Mouse (Mus musculus) heart, embryonic 12.5 days (tissue): ENCODE measurements around the gene Afdn. TPM values are rescaled to one million over a fixed set of nuclear protein-coding genes. Genes with fewer than 3 reads are reported as not detected.

ENCODE experiments used
- ATAC-seq: fragments of 200-750 bp; cut with Nextera tagmentation; 2 replicates; pipeline ENCODE4 v1.8.0; 2017; ENCODE audit warnings: moderate TSS enrichment, moderate library complexity; ENCODE audit not compliant: insufficient number of reproducible peaks, low FRiP score
- H3K27ac ChIP-seq: fragments of 300-500 bp; sonication (generic); 2 replicates; pipeline ENCODE4 v1.5.1; 2016; ENCODE audit warnings: mild to moderate bottlenecking, moderate library complexity; ENCODE audit not compliant: poor library complexity, severe bottlenecking
- H3K27me3 ChIP-seq: fragments of 300-500 bp; sonication (generic); replicated peaks from 2 replicates; pipeline ENCODE4 v1.6.1; 2016; ENCODE audit warnings: mild to moderate bottlenecking, moderate library complexity
- H3K36me3 ChIP-seq: fragments of 300-500 bp; sonication (generic); 2 replicates; pipeline ENCODE4 v1.6.1; 2016; ENCODE audit warnings: mild to moderate bottlenecking, moderate library complexity
- H3K4me1 ChIP-seq: fragments of 300-500 bp; sonication (generic); replicated peaks from 2 replicates; pipeline ENCODE4 v1.6.1; 2016; ENCODE audit warnings: mild to moderate bottlenecking
- H3K4me2 ChIP-seq: fragments of 300-500 bp; sonication (generic); 2 replicates; pipeline ENCODE4 v1.6.1; 2016; ENCODE audit warnings: mild to moderate bottlenecking, moderate library complexity
- H3K4me3 ChIP-seq: fragments of 300-500 bp; sonication (generic); 2 replicates; pipeline ENCODE4 v1.5.1; 2016; ENCODE audit warnings: mild to moderate bottlenecking
- H3K9ac ChIP-seq: fragments of 300-500 bp; sonication (generic); 2 replicates; pipeline ENCODE4 v1.6.1; 2016; ENCODE audit warnings: mild to moderate bottlenecking, moderate library complexity
- H3K9me3 ChIP-seq: fragments of 300-500 bp; sonication (generic); replicated peaks from 2 replicates; pipeline ENCODE4 v1.6.1; 2016; ENCODE audit warnings: mild to moderate bottlenecking, moderate library complexity
- WGBS: fragments of 180-500 bp; shearing (Covaris S2); methylation state at CpG from one replicate; pipeline ENCODE4 v1.1.7; 2016; 5-methylcytosine and 5-hydroxymethylcytosine counted together
- polyA plus RNA-seq: library from polyadenylated mRNA; unstranded; fragments of >200 nt; fragmentation: Nextera tagmentation; extraction: Ambion mirVana; gene quantifications from 2 replicates; pipeline ENCODE4 v1.2.1, GENCODE M21; 2016

Gene Afdn
- 106 and 108 TPM in 2 replicates for polyA plus RNA-seq

DNA sequence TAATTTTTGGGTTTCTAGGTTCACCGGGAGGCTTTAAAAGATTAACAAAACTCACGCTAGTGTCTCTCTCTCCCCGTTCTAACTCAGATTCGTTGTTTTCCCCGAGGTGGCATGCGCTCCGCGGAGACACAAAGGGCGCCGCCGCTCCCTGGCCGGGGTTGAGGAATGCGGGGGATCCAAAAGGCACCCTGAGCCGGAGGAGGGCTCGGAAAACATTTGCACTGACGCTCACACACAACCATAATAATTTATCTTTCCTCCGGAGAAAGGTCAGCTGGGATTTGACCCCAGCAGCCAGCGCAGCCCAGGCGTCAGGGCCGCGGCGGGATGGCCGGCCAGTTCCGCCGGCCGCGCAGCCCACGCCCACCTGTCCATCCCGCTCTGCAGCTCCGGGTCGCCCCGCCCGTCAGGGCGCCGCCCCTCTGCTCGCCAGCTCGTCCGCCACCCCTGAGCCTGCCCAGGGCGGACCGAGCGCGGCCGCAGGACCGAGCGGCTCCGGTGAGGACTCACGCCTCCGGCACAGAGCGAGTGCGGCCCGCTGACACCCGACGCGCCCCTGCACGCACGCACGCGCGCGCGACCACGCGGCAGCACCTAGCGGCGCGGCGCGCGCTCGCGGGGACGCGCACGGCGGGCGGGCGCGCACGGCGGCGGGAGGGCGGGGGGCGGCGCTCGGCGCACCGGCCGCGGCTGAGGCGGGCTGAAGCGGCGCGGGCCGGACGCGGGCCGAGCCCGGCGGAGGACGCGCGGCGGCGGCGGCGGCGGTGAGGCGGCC, at the start of gene Afdn:
Gene Afdn (plus strand): TSS at position 687 of the 775 bp plus-strand sequence.
- peaks cover 27% of the 10 kb centered on the region for H3K4me1 ChIP-seq
- no peaks in the 10 kb centered on the region for H3K27me3 ChIP-seq
- WGBS, result 17% methylated on average over 105 of the region's 108 CpGs
- no peaks in the 10 kb centered on the region for H3K36me3 ChIP-seq
- H3K9ac ChIP-seq, result peak within 1 kb of the TSS; percentile 97
- peak within 1 kb of the TSS; percentile 97 for H3K27ac ChIP-seq
- ATAC-seq, result peak; percentile 91
- H3K4me2 ChIP-seq, result peak within 1 kb of the TSS; percentile 91
- H3K9me3 ChIP-seq, result no peaks in the 10 kb centered on the region
- peak within 1 kb of the TSS; percentile 79 for H3K4me3 ChIP-seq

GRCm38 (mm10) chr17:13711173-13711572, 49.2 kb upstream of the Afdn start:
- no peaks in the 10 kb centered on the region for H3K36me3 ChIP-seq
- H3K9me3 ChIP-seq, result no peaks in the 10 kb centered on the region
- no peak for ATAC-seq
- H3K27me3 ChIP-seq, result no peaks in the 10 kb centered on the region
- no peak overlapping the region for H3K4me2 ChIP-seq
- H3K4me1 ChIP-seq, result peaks cover 18% of the 10 kb centered on the region
- no peak overlapping the region for H3K27ac ChIP-seq
- no peak overlapping the region for H3K9ac ChIP-seq
- no peak overlapping the region for H3K4me3 ChIP-seq
- 70% methylated on average over 5 of the region's 5 CpGs for WGBS

- WGBS, result 73% methylated on average over 6 of the region's 6 CpGs
- peaks cover 16% of the 10 kb centered on the region for H3K4me1 ChIP-seq
- no peak overlapping the region for H3K9ac ChIP-seq
Observed at GRCm38 (mm10) chr17:13712116-13712515, 48.2 kb upstream of the Afdn start.

GRCm38 (mm10) chr17:13712518-13712917, 47.8 kb upstream of the Afdn start:
- WGBS, result 89% methylated on average over 3 of the region's 3 CpGs
- Histone ChIP-seq H3K27ac (no peak overlapping the region), H3K36me3 (no peaks in the 10 kb centered on the region), H3K4me3 (no peak overlapping the region), H3K9ac (no peak overlapping the region), H3K4me2 (no peak overlapping the region), H3K9me3 (no peaks in the 10 kb centered on the region), H3K27me3 (no peaks in the 10 kb centered on the region), H3K4me1 (peaks cover 12% of the 10 kb centered on the region)
- ATAC-seq, result no peak

More at GRCm38 (mm10) chr17:13712116-13712515, 48.2 kb upstream of the Afdn start:
- H3K27ac ChIP-seq, result no peak overlapping the region
- no peak overlapping the region for H3K4me3 ChIP-seq
- no peaks in the 10 kb centered on the region for H3K9me3 ChIP-seq
- no peaks in the 10 kb centered on the region for H3K36me3 ChIP-seq
- ATAC-seq, result no peak
- no peaks in the 10 kb centered on the region for H3K27me3 ChIP-seq
- no peak overlapping the region for H3K4me2 ChIP-seq

DNA sequence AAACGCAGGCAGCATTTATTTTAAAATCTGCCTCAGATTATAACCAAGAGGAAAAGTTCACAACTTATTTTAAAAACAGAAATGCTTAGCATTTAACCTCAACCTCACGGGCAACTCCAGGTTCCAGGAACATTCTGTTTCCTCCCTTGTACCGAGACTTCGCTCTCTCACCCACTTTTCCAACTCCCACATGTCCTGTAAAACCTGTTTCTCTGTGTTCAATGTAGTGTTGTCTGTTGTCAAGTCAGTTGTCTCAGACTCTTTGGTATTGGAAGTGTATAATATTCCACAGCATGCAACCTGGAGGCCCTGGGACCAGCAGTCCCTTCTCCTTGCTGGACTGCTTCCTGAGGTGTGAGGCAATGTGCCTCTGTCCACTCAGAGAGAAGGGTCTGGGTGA, 46.2 kb upstream of the Afdn start:
- no peak overlapping the region for H3K9ac ChIP-seq
- H3K27ac ChIP-seq, result no peak overlapping the region
- H3K27me3 ChIP-seq, result no peaks in the 10 kb centered on the region
- no peaks in the 10 kb centered on the region for H3K9me3 ChIP-seq
- H3K4me2 ChIP-seq, result no peak overlapping the region
- WGBS, result 88% methylated on average over 4 of the region's 4 CpGs
- H3K4me3 ChIP-seq, result no peak overlapping the region
- H3K4me1 ChIP-seq, result peaks cover 9% of the 10 kb centered on the region
- H3K36me3 ChIP-seq, result no peaks in the 10 kb centered on the region
- no peak for ATAC-seq

DNA sequence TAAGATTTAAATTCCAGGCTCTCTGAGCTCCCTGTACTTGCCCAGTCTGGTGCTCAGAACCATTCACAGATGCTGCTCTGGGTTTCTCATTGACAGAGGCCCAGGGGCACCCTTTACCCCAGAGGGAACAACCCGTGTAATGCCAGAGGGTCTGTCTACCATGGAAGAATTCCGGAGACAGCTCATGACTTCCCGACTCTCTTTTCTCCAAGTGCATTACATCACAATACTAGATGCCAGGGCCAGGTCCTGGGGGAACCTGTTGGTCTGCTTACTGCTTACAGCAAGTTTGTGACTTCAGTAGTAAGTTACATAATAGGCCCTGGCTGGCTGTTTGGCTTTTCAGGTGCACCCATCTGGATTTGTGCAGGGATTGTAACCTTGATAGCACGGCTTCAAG, 45.7 kb upstream of the Afdn start:
- H3K4me1 ChIP-seq, result peaks cover 3% of the 10 kb centered on the region
- H3K9me3 ChIP-seq, result no peaks in the 10 kb centered on the region
- no peak overlapping the region for H3K4me3 ChIP-seq
- ATAC-seq, result no peak
- H3K9ac ChIP-seq, result no peak overlapping the region
- H3K27ac ChIP-seq, result no peak overlapping the region
- WGBS, result 69% methylated on average over 4 of the region's 4 CpGs
- no peaks in the 10 kb centered on the region for H3K27me3 ChIP-seq
- H3K36me3 ChIP-seq, result no peaks in the 10 kb centered on the region
- H3K4me2 ChIP-seq, result no peak overlapping the region

DNA sequence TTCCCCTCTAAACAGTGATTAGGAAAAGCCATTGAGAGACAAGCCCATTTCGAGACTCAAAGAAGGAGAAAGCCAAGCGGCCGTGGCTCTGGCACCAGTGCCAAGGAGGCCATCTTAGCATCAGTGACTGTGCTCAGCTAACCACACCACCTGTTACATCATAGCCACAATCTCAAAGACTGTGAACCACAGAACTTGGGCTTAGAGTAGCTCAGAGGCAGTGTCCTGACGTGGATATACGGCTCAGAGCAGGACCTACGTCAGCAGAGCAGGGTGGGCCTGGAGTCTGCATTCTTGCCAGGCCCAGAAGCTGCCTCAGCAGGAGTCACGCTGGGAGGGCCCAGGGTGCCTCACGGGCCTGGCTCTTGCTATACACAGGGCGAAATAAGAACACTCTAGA, 44.8 kb upstream of the Afdn start:
- Histone ChIP-seq H3K27me3 (no peaks in the 10 kb centered on the region), H3K4me1 (no peaks in the 10 kb centered on the region), H3K4me2 (no peak overlapping the region), H3K36me3 (no peaks in the 10 kb centered on the region), H3K9me3 (no peaks in the 10 kb centered on the region), H3K4me3 (no peak overlapping the region), H3K9ac (no peak overlapping the region), H3K27ac (no peak overlapping the region)
- ATAC-seq, result no peak
- WGBS, result 72% methylated on average over 9 of the region's 9 CpGs

DNA sequence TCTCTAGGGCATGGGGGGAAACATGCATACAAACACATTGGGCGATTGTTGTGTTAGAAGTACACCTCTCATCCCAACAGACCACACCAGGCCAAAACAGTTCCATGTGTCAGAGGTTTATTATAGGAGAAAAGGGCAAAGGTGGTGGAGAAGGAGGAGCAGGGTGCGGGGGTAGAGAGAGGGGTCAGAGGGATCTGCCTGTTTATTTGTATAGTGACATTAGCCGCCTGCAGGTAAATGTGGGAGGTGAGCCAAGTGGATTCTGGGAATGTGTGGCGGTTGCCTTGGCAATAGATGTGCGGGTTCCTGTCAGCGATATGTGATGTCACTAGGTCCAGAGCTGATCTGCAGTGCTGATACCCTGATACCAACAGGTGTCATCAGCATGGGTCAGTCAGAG, 44.0 kb upstream of the Afdn start:
- Histone ChIP-seq H3K4me3 (no peak overlapping the region), H3K36me3 (no peaks in the 10 kb centered on the region), H3K9ac (no peak overlapping the region), H3K9me3 (no peaks in the 10 kb centered on the region), H3K4me1 (no peaks in the 10 kb centered on the region), H3K27ac (no peak overlapping the region), H3K27me3 (no peaks in the 10 kb centered on the region), H3K4me2 (no peak overlapping the region)
- ATAC-seq, result no peak
- WGBS, result 87% methylated on average over 6 of the region's 6 CpGs

DNA sequence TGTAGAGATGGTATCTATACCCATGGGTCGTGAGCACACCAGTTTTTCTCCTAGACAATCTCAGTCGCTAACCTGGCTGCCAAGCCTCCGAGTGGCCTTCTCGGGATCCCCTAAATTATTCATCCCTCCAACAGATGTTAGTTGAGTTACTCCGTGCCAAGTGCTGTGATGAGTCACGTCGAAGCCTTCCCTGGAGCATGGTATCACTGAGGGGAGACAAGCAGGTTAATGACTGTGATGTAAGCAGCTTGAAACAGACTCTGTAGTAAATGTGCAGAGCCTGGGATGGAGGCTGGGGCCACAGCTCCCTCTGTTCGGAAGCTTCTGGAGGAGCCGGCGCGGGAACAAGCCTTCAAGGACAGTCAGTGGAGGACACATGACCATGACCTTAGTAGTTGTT, 42.9 kb upstream of the Afdn start:
- Histone ChIP-seq H3K4me2 (no peak overlapping the region), H3K27ac (no peak overlapping the region), H3K27me3 (no peaks in the 10 kb centered on the region), H3K4me1 (no peaks in the 10 kb centered on the region), H3K9ac (no peak overlapping the region), H3K36me3 (no peaks in the 10 kb centered on the region), H3K9me3 (no peaks in the 10 kb centered on the region), H3K4me3 (no peak overlapping the region)
- ATAC-seq, result no peak
- 75% methylated on average over 11 of the region's 11 CpGs for WGBS

DNA sequence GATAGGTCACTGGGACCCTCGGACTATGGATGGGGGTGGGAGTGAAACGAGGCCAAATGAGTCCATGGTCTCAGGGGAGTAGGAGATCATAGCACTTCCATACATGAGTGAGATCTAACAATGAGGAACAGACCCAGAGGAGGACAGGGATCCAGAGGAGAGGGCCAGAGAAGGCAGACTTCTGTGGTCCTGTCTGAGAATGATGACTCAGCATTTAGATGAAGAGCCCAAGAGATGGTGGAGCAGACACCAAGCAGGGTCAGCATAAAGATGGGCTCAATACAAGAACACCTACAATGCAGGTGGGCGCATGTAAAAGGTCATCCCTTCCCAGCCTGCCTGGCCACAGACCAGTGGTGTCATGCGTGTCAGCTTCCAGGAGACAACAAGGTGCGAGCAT, 40.2 kb upstream of the Afdn start:
- no peak overlapping the region for H3K9ac ChIP-seq
- H3K4me3 ChIP-seq, result no peak overlapping the region
- no peaks in the 10 kb centered on the region for H3K9me3 ChIP-seq
- H3K27me3 ChIP-seq, result no peaks in the 10 kb centered on the region
- WGBS, result 91% methylated on average over 5 of the region's 5 CpGs
- H3K36me3 ChIP-seq, result no peaks in the 10 kb centered on the region
- no peak overlapping the region for H3K4me2 ChIP-seq
- H3K4me1 ChIP-seq, result peaks cover 7% of the 10 kb centered on the region
- H3K27ac ChIP-seq, result no peak overlapping the region
- no peak for ATAC-seq

- H3K36me3 ChIP-seq, result no peaks in the 10 kb centered on the region
Observed at GRCm38 (mm10) chr17:13721372-13721771, 39.0 kb upstream of the Afdn start.

GRCm38 (mm10) chr17:13722434-13722833, 37.9 kb upstream of the Afdn start:
- Histone ChIP-seq H3K36me3 (no peaks in the 10 kb centered on the region), H3K27me3 (no peaks in the 10 kb centered on the region), H3K27ac (no peak overlapping the region), H3K9ac (no peak overlapping the region), H3K4me2 (no peak overlapping the region), H3K4me3 (no peak overlapping the region), H3K4me1 (peaks cover 17% of the 10 kb centered on the region), H3K9me3 (no peaks in the 10 kb centered on the region)
- no peak for ATAC-seq
- 64% methylated on average over 2 of the region's 2 CpGs for WGBS

More at GRCm38 (mm10) chr17:13721372-13721771, 39.0 kb upstream of the Afdn start:
- Histone ChIP-seq H3K27ac (no peak overlapping the region), H3K4me3 (no peak overlapping the region), H3K4me2 (no peak overlapping the region), H3K27me3 (no peaks in the 10 kb centered on the region), H3K9ac (no peak overlapping the region), H3K4me1 (peaks cover 17% of the 10 kb centered on the region), H3K9me3 (no peaks in the 10 kb centered on the region)
- no peak for ATAC-seq
- WGBS, result 70% methylated on average over 2 of the region's 2 CpGs
